Mouse (Mus musculus): ENCODE measurements around the gene Mrps35. TPM values are rescaled to one million over a fixed set of nuclear protein-coding genes. Genes with fewer than 3 reads are reported as not detected.

Mrps35 gene
- polyA plus RNA-seq, 1 experiment: 37.2 TPM

DNA sequence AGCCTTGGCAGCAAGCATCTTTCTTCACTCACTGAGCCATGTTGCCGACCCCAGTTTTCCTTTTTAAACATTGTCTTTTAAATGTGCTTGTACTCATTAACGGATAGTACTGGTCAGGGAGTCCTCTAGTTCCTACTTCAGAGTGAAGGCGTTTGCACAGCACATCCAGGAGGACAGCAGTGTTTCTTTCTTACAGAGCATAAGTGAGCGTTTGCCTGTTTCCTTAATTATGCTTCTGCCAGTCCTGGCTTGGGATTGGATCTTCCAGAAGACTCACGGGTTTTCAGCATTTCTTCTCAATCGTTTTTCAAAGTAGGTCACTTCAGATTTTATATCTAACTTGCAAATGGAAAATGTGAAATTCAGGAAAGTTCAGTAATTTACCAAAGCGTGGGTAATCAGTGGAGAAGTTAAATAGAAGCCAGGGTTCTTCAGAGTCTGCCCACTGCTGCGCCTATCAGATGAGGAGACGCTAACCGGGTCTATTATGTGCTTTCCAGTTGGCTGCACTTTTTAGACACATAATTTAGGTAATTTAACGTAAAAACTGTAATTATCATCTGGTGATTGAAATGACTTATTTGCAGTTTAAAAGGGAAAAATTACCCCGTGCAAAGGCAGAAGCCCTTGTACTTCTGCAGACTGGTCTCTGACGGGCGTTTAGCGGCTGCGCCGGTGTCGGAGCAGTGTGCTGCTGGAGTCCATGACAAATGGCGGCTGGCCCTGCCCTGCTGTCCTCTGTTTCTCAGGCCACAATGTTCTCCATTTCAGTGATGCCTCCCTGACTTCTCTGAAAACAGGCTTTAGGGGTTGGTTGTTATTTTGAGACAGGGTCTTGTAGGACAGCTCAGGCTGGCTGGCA lies 11.5 kb downstream of the Mrps35 start:
- no peaks in the 10 kb centered on the region for H3K4me1 ChIP-seq (ENCODE audit: control insufficient read depth, insufficient read depth, low read length)
- TF ChIP-seq CTCF (IDR thresholded peaks at IDR 0.05; ENCODE audit: borderline replicate concordance, insufficient read depth, low read length) (no peak), POLR2A (IDR thresholded peaks at IDR 0.05; ENCODE audit: low read depth, low read length) (no peak)
- no peak overlapping the region for H3K4me3 ChIP-seq (ENCODE audit: insufficient read depth, low read length)
- H3K27ac ChIP-seq (ENCODE audit: insufficient read depth, low read length): no peak overlapping the region

DNA sequence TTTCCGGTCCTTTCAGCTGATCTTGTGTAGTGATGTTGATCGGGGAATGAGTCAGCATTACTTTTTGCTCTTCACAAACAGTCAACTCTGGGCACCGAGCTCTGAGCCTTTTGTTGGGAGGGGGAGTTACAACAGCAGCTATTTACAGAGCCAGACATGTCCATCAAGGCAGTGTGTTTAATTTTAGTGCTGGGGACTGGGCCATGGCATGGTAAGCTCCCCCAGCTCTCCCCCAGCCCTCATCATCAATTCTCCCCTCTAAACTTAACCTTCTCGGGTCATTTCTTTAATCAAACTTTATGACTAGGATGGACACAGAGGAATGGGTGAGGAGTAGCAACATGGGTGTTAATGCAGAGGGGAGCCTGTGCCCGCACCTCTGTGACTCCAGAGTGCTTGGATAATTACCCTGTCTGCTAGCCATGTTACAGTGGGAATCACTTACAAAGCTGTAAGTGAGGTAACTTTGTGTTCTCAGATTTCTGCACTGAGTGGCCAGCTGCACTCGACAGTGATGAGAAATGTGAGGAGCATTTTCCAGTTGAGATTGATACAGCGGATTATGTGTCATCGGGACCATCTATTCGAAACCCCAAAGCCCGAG lies 12.9 kb downstream of the Mrps35 start:
- TF ChIP-seq POLR2A (IDR thresholded peaks at IDR 0.05; ENCODE audit: low read depth, low read length) (no peak), CTCF (IDR thresholded peaks at IDR 0.05; ENCODE audit: borderline replicate concordance, insufficient read depth, low read length) (no peak)
- Histone ChIP-seq H3K4me1 (ENCODE audit: control insufficient read depth, insufficient read depth, low read length) (no peaks in the 10 kb centered on the region), H3K27ac (ENCODE audit: insufficient read depth, low read length) (no peak overlapping the region), H3K4me3 (ENCODE audit: insufficient read depth, low read length) (no peak overlapping the region)

DNA sequence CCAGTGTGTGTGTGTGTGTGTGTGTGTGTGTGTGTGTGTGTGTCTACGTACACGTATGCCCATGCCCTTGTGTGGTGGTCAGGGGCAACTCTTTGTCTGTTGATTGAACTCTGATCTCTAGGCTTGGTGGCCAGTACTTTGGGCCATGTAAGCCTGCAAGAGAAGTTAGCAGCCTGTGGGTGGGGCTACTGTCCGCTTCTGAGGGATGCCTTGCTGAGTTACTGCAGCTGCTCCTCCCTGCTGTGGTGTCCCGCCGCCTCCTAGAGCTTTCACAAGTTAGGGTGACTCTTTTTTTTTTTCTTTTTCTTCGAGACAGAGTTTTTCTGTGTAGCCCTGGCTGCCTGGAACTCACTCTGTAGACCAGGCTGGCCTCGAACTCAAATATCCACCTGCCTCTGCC lies 16.8 kb downstream of the Mrps35 start:
- no peak for TF ChIP-seq POLR2A (IDR thresholded peaks at IDR 0.05; ENCODE audit: low read depth, low read length)
- no peak for TF ChIP-seq CTCF (IDR thresholded peaks at IDR 0.05; ENCODE audit: borderline replicate concordance, insufficient read depth, low read length)
- Histone ChIP-seq H3K4me1 (ENCODE audit: control insufficient read depth, insufficient read depth, low read length) (no peaks in the 10 kb centered on the region), H3K27ac (ENCODE audit: insufficient read depth, low read length) (no peak overlapping the region), H3K4me3 (ENCODE audit: insufficient read depth, low read length) (no peak overlapping the region)

DNA sequence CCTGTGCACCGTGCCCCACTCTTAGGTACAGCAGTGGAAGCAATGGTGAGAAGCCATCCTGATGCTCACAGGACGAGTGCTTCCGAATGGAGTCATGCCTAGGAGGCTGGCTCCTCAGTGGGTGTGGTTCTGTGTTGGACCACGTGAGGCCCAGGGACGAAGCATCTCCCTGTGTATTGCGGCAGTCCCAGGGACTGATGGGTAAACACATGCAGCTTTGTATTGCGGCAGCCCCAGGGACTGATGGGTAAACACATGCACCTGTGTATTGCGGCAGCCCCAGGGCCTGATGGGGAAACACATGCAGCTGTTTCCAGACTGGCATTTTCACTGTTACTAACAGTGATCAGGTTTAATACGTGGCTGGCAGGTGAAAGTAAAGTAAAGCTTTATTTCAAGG lies 19.1 kb downstream of the Mrps35 start:
- Histone ChIP-seq H3K4me3 (ENCODE audit: insufficient read depth, low read length) (no peak overlapping the region), H3K27ac (ENCODE audit: insufficient read depth, low read length) (no peak overlapping the region), H3K4me1 (ENCODE audit: control insufficient read depth, insufficient read depth, low read length) (no peaks in the 10 kb centered on the region)
- no peak for TF ChIP-seq POLR2A (IDR thresholded peaks at IDR 0.05; ENCODE audit: low read depth, low read length)
- no peak for TF ChIP-seq CTCF (IDR thresholded peaks at IDR 0.05; ENCODE audit: borderline replicate concordance, insufficient read depth, low read length)

DNA sequence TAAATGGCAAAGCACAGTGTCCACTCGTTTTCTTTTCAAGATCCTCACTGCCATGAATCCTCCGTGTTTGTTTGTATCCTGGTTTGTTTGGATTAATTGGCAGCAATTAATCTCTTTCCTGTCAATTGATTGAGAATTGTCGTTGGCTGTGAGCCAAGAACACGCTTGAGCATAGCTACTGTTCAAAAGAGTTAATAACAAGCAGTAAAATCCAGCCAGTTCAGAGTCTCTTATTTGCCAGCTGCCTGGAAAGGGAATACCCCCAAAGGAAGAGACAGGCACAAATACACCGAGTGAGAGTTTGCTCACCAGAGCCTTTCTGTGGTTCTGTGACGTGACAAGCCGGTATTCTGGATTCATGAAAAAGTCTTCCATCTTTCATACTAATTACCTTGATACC lies 19.5 kb downstream of the Mrps35 start:
- Histone ChIP-seq H3K27ac (ENCODE audit: insufficient read depth, low read length) (no peak overlapping the region), H3K4me1 (ENCODE audit: control insufficient read depth, insufficient read depth, low read length) (no peaks in the 10 kb centered on the region), H3K4me3 (ENCODE audit: insufficient read depth, low read length) (no peak overlapping the region)
- TF ChIP-seq POLR2A (IDR thresholded peaks at IDR 0.05; ENCODE audit: low read depth, low read length) (no peak), CTCF (IDR thresholded peaks at IDR 0.05; ENCODE audit: borderline replicate concordance, insufficient read depth, low read length) (no peak)

DNA sequence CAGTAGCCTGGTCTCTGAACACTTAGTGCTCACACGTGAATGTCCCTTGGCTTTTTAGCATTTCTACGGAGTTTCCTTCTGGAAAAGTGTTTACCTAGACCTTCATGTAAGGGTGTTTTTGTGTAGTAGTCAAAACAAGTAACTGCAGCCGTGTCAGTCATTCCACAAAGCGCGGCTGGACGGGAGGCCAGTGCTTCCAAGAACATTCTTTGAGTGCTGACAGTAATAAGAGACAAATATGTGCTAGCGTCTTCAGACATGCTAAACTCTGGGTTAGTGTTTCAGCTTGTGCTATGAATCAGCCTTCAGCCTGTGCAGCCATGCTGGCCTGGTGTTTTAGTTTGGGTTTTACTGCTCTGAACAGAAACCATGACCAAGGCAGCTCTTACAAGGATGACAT lies 20.1 kb downstream of the Mrps35 start:
- Histone ChIP-seq H3K4me3 (ENCODE audit: insufficient read depth, low read length) (no peak overlapping the region), H3K4me1 (ENCODE audit: control insufficient read depth, insufficient read depth, low read length) (no peaks in the 10 kb centered on the region), H3K27ac (ENCODE audit: insufficient read depth, low read length) (no peak overlapping the region)
- TF ChIP-seq POLR2A (IDR thresholded peaks at IDR 0.05; ENCODE audit: low read depth, low read length) (no peak), CTCF (IDR thresholded peaks at IDR 0.05; ENCODE audit: borderline replicate concordance, insufficient read depth, low read length) (no peak)

DNA sequence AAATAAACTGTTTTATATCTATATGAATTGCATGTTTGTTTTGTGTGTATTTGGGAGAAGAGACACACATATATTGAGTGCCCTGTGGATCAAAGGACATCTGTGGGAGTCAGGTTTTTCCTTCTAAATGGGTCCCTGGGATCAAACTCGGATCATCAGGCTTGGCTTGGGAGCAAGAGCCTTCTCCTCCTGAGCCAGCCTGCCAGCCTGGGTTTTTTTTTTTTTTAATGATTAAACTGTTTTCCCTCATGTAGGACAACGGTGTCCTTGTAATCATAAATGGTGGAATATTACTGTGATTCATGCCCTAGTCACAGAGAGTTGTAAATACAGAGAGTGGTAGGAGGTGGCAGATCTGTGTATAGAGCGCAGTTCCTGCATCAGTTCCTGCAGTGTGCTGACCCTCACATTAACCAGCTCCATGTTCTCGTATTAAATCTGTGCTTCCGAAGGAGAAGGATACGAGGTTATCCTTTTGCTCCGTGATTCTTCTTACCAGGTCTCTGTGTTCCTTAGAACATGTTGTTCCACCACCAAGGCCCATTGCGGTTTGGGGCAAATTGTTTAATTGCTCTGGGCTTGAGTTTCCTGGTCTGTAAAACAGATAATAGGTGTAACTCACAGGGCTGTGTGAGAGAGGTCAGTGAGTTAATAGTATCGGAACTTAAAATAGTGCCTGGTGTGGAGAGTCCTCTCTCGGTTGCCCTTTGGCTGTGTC lies 21.8 kb downstream of the Mrps35 start:
- TF ChIP-seq POLR2A (IDR thresholded peaks at IDR 0.05; ENCODE audit: low read depth, low read length): no peak
- TF ChIP-seq CTCF (IDR thresholded peaks at IDR 0.05; ENCODE audit: borderline replicate concordance, insufficient read depth, low read length): no peak
- no peak overlapping the region for H3K27ac ChIP-seq (ENCODE audit: insufficient read depth, low read length)
- no peaks in the 10 kb centered on the region for H3K4me1 ChIP-seq (ENCODE audit: control insufficient read depth, insufficient read depth, low read length)
- no peak overlapping the region for H3K4me3 ChIP-seq (ENCODE audit: insufficient read depth, low read length)

DNA sequence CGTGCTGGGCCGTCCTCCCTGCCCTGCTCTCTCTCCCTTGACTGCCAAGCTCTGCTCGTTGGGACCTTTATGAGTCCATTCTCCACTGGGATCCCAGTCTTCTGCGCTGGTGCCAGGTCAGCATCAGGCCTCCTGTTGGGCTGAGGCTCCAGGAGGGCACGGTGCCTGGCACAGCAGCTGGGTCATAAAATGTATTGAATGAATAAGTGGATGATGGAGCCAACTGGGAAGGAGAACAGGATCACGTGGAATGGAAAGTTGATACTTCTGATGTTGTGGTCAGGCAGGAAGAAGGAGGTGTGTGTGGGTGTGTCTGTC lies 22.3 kb downstream of the Mrps35 start:
- H3K27ac ChIP-seq (ENCODE audit: insufficient read depth, low read length): no peak overlapping the region
- no peaks in the 10 kb centered on the region for H3K4me1 ChIP-seq (ENCODE audit: control insufficient read depth, insufficient read depth, low read length)
- TF ChIP-seq POLR2A (IDR thresholded peaks at IDR 0.05; ENCODE audit: low read depth, low read length) (no peak), CTCF (IDR thresholded peaks at IDR 0.05; ENCODE audit: borderline replicate concordance, insufficient read depth, low read length) (no peak)
- H3K4me3 ChIP-seq (ENCODE audit: insufficient read depth, low read length): no peak overlapping the region

DNA sequence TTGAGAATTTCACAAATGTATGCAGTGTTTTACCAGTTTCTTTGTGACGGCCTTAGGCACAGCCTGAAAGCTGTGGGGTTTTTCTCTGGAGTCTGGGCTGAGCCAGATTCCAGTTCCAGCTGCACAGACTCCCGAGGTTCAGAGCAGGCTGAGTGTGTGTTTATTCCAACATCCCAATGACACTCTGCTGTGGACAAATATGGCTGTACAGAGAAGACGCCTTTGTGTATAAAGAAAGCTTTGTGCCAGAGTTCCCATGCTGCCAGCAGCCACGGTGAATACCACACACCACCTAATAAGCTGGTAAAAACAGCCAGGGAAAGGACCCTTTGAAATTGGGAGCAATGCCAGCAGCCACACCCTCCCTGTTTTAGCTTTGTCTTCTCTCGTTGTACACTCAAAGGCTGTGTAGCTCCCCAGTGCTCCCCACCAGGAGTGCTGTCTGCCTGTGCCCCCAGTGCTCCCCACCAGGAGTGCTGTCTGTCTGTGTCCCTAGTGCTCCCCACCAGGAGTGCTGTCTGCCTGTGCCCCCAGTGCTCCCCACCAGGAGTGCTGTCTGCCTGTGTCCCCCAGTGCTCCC lies 33.3 kb downstream of the Mrps35 start:
- Histone ChIP-seq H3K4me3 (ENCODE audit: insufficient read depth, low read length) (no peak overlapping the region), H3K4me1 (ENCODE audit: control insufficient read depth, insufficient read depth, low read length) (no peaks in the 10 kb centered on the region), H3K27ac (ENCODE audit: insufficient read depth, low read length) (no peak overlapping the region)
- TF ChIP-seq CTCF (IDR thresholded peaks at IDR 0.05; ENCODE audit: borderline replicate concordance, insufficient read depth, low read length) (no peak), POLR2A (IDR thresholded peaks at IDR 0.05; ENCODE audit: low read depth, low read length) (no peak)

Measured in embryonic fibroblast, embryonic 13.5 days (primary cell).